Mouse (Mus musculus) cerebellum, adult 11 months (tissue): ENCODE data around the gene Gm6034.
"Not testable (repeated sequence)": the region's sequence is repeated elsewhere in the genome, so short reads cannot be mapped to it uniquely, and the experiment has no call there.

ENCODE experiments used
- DNase-seq: peaks from one replicate; pipeline ENCODE4 v3.0.0; 2022

Gm6034 gene

DNA sequence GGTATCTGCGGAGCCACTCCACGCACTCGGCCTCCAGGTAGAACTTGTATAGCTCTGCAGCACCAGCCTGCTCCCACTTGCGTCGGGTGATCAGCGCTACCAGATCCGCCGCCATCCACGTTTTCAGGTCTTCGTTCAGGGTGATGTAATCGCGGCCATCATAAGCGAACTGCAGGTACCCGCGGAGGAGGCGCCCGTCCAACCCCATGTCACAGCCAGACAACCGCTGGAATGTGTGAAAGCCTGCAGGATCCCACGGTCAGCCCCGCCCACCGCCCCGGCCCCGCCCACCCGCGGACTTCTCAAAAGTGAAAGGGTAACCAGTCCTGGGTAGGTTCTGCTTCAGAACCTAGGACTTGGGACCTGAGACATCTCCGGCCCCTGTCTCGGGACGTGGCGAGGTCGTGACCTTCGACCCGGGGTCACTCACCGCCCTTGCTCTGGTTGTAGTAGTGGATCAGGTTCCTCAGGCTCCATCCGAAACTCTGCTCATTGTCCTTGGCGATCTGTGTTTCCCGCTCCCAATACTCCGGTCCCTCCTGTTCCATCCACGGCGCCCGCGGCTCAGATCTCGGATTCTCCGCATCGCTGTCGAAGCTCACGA is 40.6 kb downstream of the Gm6034 start:
- DNase-seq, result no peak

DNA sequence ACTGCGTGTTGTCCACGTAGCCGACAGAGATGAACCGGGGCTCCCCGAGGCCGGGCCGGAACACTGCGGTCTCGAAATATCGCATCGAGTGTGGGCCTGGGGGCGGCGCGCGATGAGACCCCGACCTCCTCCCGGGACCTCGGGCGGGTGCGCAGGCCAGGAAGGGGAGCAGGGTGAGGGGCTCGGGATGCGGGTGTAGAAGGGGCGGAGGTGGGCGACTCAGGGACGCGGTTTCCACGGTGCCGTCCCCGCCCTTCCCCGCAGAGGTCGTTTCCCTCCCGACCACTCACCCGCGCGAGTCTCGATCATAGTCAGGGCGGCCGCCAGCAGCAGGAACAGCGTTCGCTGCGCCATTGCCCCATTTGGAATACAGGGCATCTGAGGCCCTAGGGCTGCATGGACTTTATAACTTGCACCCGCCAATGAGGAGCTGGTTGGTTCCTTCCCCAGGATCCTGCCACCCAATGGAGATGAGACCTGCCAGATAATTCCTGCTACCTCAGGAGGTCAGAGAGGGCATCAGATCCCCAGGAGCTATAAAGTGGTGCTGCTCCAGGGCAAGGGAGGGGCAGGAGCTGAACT is 41.2 kb downstream of the Gm6034 start:
- DNase-seq, result no peak

DNA sequence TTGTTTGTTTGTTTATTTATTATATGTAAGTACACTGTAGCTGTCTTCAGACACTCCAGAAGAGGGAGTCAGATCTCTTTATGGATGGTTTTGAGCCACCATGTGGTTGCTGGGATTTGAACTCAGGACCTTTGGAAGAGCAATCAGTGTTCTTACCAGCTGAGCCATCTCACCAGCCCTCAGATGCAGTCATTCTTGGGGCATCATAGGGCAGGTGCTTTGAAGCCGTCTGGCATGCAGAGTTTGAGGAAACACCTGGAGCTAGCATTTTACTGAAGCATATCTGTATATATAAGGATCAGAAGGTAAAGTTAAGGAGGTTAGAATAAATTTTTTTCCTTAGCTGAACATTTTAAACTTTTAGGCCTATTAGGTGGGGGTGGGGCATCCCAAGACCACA is 43.2 kb downstream of the Gm6034 start:
- DNase-seq, result not testable (repeated sequence)

DNA sequence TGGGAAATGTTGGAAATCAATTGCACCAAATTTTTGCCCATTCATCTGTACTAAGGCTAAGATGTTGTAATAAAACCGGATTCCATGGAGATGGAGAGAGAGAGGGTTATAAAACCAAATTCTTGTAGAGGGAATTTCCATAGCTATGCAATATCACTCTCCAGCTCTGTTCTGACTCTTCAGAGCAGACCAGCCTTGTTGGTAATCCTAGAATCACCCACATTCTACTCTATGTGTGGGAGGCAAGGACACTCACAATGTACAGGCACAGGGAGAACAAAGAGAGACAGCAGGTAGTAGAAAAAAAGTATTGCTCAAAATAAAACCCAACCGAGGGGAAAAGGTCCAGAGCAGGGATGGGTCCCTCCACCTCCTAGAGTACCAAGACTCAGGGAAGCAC is 49.2 kb downstream of the Gm6034 start:
- DNase-seq, result not testable (repeated sequence)

DNA sequence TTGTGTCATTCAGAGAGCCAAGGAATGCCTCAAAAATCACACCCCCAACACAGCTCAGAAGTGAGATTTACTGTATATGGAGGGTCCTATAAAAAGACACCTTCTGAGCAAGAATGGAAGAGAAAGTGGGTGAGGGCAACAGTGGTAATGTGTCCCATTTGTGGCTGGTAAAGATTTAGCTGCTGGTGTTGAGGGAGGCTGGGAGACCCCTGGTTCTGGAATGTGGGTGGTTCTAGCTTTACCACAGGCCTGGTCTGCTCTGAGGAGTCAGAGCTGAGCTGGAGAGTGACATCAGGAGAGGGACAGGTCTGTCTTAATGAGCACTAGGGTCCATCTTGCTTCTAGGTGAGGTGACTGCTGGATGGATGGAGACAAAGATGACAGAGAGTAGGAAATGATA is 49.8 kb downstream of the Gm6034 start:
- not testable (repeated sequence) for DNase-seq

DNA sequence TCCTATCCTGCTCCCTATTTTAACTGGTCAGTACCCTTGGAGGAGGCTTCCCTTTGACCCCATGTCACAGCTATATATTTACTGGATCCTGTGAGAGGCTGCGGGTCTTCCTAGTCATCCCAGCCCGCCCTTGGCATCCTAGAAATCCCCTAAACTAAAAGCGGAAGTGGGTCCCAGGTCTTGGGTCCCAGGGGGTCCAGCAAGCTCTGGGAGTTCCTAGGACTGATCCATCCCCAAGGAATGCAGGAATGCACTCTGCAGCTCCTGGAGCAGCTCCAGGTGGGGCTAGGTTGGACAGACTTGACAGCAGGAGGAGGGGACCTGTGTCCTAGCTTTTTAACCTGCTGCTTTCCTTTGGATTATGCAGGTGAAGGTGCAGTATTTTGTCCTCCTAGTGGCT is 51.2 kb downstream of the Gm6034 start:
- no peak for DNase-seq

DNA sequence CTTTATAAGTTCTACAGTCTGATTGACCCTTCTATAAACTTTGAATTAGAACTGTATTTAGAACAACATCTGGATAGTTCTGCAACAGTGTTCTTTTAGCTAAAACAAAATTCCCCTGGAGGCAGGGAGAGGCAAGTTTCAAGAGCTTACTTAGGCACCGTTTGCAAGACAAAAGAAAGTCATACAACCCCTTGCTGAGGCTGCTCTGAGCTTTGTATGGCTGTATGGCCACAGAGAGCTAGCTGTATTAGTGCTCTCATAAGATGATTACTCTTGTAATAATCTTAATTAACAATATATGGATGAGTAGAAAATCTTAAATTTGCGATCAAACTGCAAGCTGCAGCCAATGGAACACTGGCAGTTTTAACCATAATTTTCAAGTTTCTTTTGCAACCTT is 56.8 kb downstream of the Gm6034 start:
- DNase-seq, result not testable (repeated sequence)

DNA sequence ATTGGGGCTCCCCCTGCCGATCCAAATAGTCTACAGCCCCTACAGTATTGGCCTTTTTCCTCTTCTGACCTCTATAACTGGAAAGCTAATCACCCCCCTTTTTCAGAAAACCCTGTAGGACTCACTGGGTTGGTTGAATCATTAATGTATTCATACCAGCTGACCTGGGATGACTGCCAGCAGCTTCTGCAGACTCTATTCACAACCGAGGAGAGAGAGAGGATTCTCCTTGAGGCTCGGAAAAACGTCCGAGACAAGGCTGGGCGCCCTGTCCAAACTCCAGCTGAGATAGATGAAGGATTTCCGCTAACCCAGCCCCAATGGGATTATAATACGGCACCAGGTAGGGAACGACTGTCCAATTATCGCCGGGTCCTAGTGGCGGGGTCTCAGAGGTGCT is 59.3 kb downstream of the Gm6034 start:
- DNase-seq, result not testable (repeated sequence)
